Comparison of ENCODE assay signal across 22 mouse cellular contexts in genomic region chr11:35559386-35559785, GRCm38 (mm10).
"Had no signal": no experiment of that assay in that cellular context is flagged by ENCODE, and none has a peak within 500 bp of the region (broad histone marks: within the 10 kb centered on the region; RNA-seq: fewer than 3 reads in every experiment).

No protein-coding gene starts in this region.

- H3K27me3 ChIP-seq: heart, embryonic 12.5 days; hindbrain, embryonic 15.5 days; intestine, embryonic 15.5 days had no signal

- H3K36me3 ChIP-seq: heart, embryonic 10.5 days; heart, embryonic 12.5 days; hindbrain, embryonic 13.5 days; hindbrain, embryonic 15.5 days; intestine, embryonic 15.5 days had no signal

- DNase-seq: gastrocnemius, adult 2 months; gastrocnemius, postnatal 10 days; gastrocnemius, postnatal 25 days; heart, adult 18-20 months; heart, postnatal 10 days; heart, postnatal 4 days; kidney, adult 18-20 months; kidney, adult 8-10 months; kidney, postnatal 10 days; kidney, postnatal 25 days; kidney, postnatal 4 days; liver had no signal

- H3K9me3 ChIP-seq: heart, embryonic 10.5 days; heart, embryonic 12.5 days; hindbrain, embryonic 10.5 days; hindbrain, embryonic 13.5 days; hindbrain, embryonic 15.5 days; intestine, embryonic 15.5 days had no signal

- ATAC-seq: inflammation-experienced regulatory T-cells, adult 6 months; intestine, embryonic 15.5 days; intestine, postnatal 0 days had no signal

- H3K4me2 ChIP-seq: heart, embryonic 12.5 days; hindbrain, embryonic 13.5 days; hindbrain, embryonic 15.5 days; intestine, embryonic 15.5 days had no signal

- H3K9ac ChIP-seq: heart, embryonic 12.5 days; hindbrain, embryonic 13.5 days; hindbrain, embryonic 15.5 days; intestine, embryonic 15.5 days had no signal

- H3K4me3 ChIP-seq: gastrocnemius, adult 2 months; heart, embryonic 10.5 days; heart, embryonic 12.5 days; hindbrain, embryonic 10.5 days; hindbrain, embryonic 13.5 days; hindbrain, embryonic 15.5 days; intestine, embryonic 15.5 days; layer of hippocampus, adult 2 months; left cerebral cortex, adult 2 months had no signal

- H3K27ac ChIP-seq: gastrocnemius, adult 2 months; heart, embryonic 10.5 days; hindbrain, embryonic 10.5 days; hindbrain, embryonic 15.5 days; intestine, embryonic 15.5 days; layer of hippocampus, adult 2 months; left cerebral cortex, adult 2 months had no signal

- H3K4me1 ChIP-seq: intestine, embryonic 15.5 days had no signal
